ENCODE assay signal across 8 mouse cellular contexts in the genomic region with DNA sequence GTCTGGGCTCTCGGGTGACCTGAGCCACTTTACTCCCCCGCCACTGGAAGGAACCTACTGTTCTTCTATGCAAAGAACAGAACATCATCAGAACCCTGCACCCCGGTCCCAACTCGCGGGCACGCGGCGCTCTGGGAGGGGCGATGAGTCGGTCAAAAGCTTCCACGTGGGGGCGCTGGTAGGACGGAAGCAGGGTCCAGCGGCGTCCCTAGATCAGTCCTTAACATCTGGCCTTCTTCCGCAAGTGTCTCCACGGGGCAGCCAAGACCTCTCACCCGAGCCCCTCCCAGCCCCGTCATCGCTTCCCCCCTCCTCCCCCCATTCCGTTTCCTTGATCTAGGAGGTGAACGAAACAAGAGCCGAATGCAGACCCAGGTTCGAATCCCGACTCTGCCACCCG. TPM values are rescaled to one million over a fixed set of nuclear protein-coding genes. Genes with fewer than 3 reads are reported as not detected.
A peak's percentile ranks its signal among the peaks of the same experiment; 100 is the strongest.
DNase-seq lines count a peak whose midpoint lies in the region; ATAC-seq and TF ChIP-seq lines count a peak whose summit lies in the region.

No protein-coding gene starts in this region.

- DNase-seq in CH12.LX (ENCODE audit: extremely low read depth) = peak; percentile 88
- DNase-seq in c-Kit-positive CD71-negative TER-119-negative erythroid progenitor cells, embryonic 14.5 days (ENCODE audit: low read depth) = peak; percentile 73
- DNase-seq in kidney, postnatal 36 days = peak; percentile 80 to 91
- peak; percentile 89 for DNase-seq in lung, embryonic 14.5 days
- peak; percentile 82 for DNase-seq in testis, postnatal 14 days (ENCODE audit: low spot score)

- H3K9me3 ChIP-seq in CH12.LX (replicated peaks; ENCODE audit: low read length) = no peaks in the 10 kb centered on the region
- no peaks in the 10 kb centered on the region for H3K9me3 ChIP-seq in forebrain, embryonic 12.5 days
- no peaks in the 10 kb centered on the region for H3K9me3 ChIP-seq in heart, embryonic 16.5 days (replicated peaks; ENCODE audit: control insufficient read depth, low read length)
- no peaks in the 10 kb centered on the region for H3K9me3 ChIP-seq in lung, embryonic 14.5 days (ENCODE audit: low read depth, low read length)
- H3K9me3 ChIP-seq in neural tube, embryonic 15.5 days (replicated peaks) = no peaks in the 10 kb centered on the region

- WGBS in forebrain, embryonic 12.5 days = 1% methylated on average over 26 of the region's 26 CpGs
- 2% methylated on average over 26 of the region's 26 CpGs for WGBS in heart, embryonic 16.5 days
- WGBS in lung, embryonic 14.5 days = under 1% methylated on average over 26 of the region's 26 CpGs
- 1% methylated on average over 26 of the region's 26 CpGs for WGBS in neural tube, embryonic 15.5 days

- dilution Hi-C loops in CH12.LX (cut with MboI; ENCODE audit: extremely low pct_ligation_motif_present, extremely low pct_unique_long_range_greater_than_20kb, low sequenced_read_pairs) = no loop called here

- H3K36me3 ChIP-seq in CH12.LX (replicated peaks in 1 of 2; ENCODE audit: control insufficient read depth in 1 of 2, insufficient read depth in 1 of 2, low read length in 1 of 2) = no peaks in the 10 kb centered on the region
- H3K36me3 ChIP-seq in forebrain, embryonic 12.5 days (replicated peaks) = no peaks in the 10 kb centered on the region
- H3K36me3 ChIP-seq in heart, embryonic 16.5 days (ENCODE audit: control insufficient read depth, insufficient read depth) = no peaks in the 10 kb centered on the region
- H3K36me3 ChIP-seq in lung, embryonic 14.5 days (ENCODE audit: insufficient read depth) = no peaks in the 10 kb centered on the region
- no peaks in the 10 kb centered on the region for H3K36me3 ChIP-seq in neural tube, embryonic 15.5 days

- H3K27me3 ChIP-seq in CH12.LX (replicated peaks) = peaks cover 46% of the 10 kb centered on the region
- H3K27me3 ChIP-seq in forebrain, embryonic 12.5 days = peaks cover 43% of the 10 kb centered on the region
- no peaks in the 10 kb centered on the region for H3K27me3 ChIP-seq in heart, embryonic 16.5 days (ENCODE audit: control insufficient read depth, insufficient read depth, low read length)
- H3K27me3 ChIP-seq in lung, embryonic 14.5 days (ENCODE audit: insufficient read depth, low read length) = no peaks in the 10 kb centered on the region
- 0 out of 2 replicates have a peak, but pooled peaks cover 3% of the 10 kb centered on the region for H3K27me3 ChIP-seq in neural tube, embryonic 15.5 days (replicated peaks)

- in situ Hi-C loops in CH12.LX (cut with MboI; ENCODE audit: low pct_ligation_motif_present, low pct_unique_long_range_greater_than_20kb, low sequenced_read_pairs) = no loop called here

- peak; percentile 47 for TF ChIP-seq RAD21 in CH12.LX (IDR thresholded peaks at IDR 0.05; ENCODE audit: low read depth, low read length)

- peak overlapping the region; percentile 61 to 68 (median 68) for H3K4me3 ChIP-seq in CH12.LX (replicated peaks in 1 of 3; ENCODE audit: low read depth in 2 of 3, low read length in 2 of 3, poor library complexity in 1 of 3)
- H3K4me3 ChIP-seq in forebrain, embryonic 12.5 days (replicated peaks) = peak overlapping the region; percentile 46
- peak overlapping the region; percentile 58 for H3K4me3 ChIP-seq in heart, embryonic 16.5 days (ENCODE audit: low read length)
- peak overlapping the region; percentile 51 for H3K4me3 ChIP-seq in lung, embryonic 14.5 days (ENCODE audit: low read depth, low read length)
- peak overlapping the region; percentile 45 for H3K4me3 ChIP-seq in neural tube, embryonic 15.5 days (replicated peaks)

- no peak overlapping the region for H3K27ac ChIP-seq in CH12.LX (ENCODE audit: insufficient read depth, low read depth)
- H3K27ac ChIP-seq in forebrain, embryonic 12.5 days = no peak overlapping the region
- H3K27ac ChIP-seq in heart, embryonic 16.5 days (ENCODE audit: low read length) = peak overlapping the region; percentile 60
- H3K27ac ChIP-seq in lung, embryonic 14.5 days (ENCODE audit: low read depth) = peak overlapping the region; percentile 51; the same call in 1 of the 2 replicates
- H3K27ac ChIP-seq in neural tube, embryonic 15.5 days (replicated peaks) = no peak overlapping the region

- 0 out of 2 replicates have a peak, but pooled peaks have one; percentile 47 for ATAC-seq in forebrain, embryonic 12.5 days (ENCODE audit: low FRiP score)
- ATAC-seq in heart, embryonic 16.5 days (replicated peaks; ENCODE audit: extremely low read depth, insufficient read depth, low FRiP score) = peak; percentile 40
- ATAC-seq in lung, embryonic 14.5 days (ENCODE audit: insufficient read depth) = peak; percentile 63
- ATAC-seq in neural tube, embryonic 15.5 days (ENCODE audit: low FRiP score) = no peak; the same call in 1 of the 2 replicates

- TF ChIP-seq CTCF in CH12.LX (conservative IDR thresholded peaks at IDR 0.05 in 1 of 2, IDR thresholded peaks at IDR 0.05 in 1 of 2; ENCODE audit: low read depth in 2 of 2, low read length in 2 of 2) = peak; percentile 30 to 89; a peak in 3 of 4 replicates
- TF ChIP-seq CTCF in lung, embryonic 14.5 days (IDR thresholded peaks at IDR 0.05; ENCODE audit: low read depth) = peak; percentile 71

- peak; percentile 51; the same call in 1 of the 2 replicates for TF ChIP-seq POLR2A in CH12.LX (IDR thresholded peaks at IDR 0.05; ENCODE audit: low read depth, low read length)

- peak overlapping the region; percentile 41 for H3K4me2 ChIP-seq in CH12.LX (ENCODE audit: insufficient read depth, low read depth, poor library complexity, severe bottlenecking)
- peak overlapping the region; percentile 69 for H3K4me2 ChIP-seq in forebrain, embryonic 12.5 days
- H3K4me2 ChIP-seq in heart, embryonic 16.5 days (ENCODE audit: low read depth, low read length) = peak overlapping the region; percentile 94
- peak overlapping the region; percentile 86 for H3K4me2 ChIP-seq in lung, embryonic 14.5 days
- H3K4me2 ChIP-seq in neural tube, embryonic 15.5 days = peak overlapping the region; percentile 77

- peak overlapping the region; percentile 91 for H3K9ac ChIP-seq in CH12.LX (ENCODE audit: insufficient read depth, low read depth)
- H3K9ac ChIP-seq in forebrain, embryonic 12.5 days = peak overlapping the region; percentile 61
- H3K9ac ChIP-seq in heart, embryonic 16.5 days (ENCODE audit: low read length) = peak overlapping the region; percentile 69
- H3K9ac ChIP-seq in lung, embryonic 14.5 days = peak overlapping the region; percentile 55
- H3K9ac ChIP-seq in neural tube, embryonic 15.5 days (replicated peaks) = peak overlapping the region; percentile 54

- H3K4me1 ChIP-seq in CH12.LX (ENCODE audit: control insufficient read depth in 1 of 2, insufficient read depth in 2 of 2) = peaks cover 10 to 24% of the 10 kb centered on the region in 2 experiments
- peaks cover 18% of the 10 kb centered on the region for H3K4me1 ChIP-seq in forebrain, embryonic 12.5 days
- H3K4me1 ChIP-seq in heart, embryonic 16.5 days (ENCODE audit: control insufficient read depth, insufficient read depth, low read length) = peaks cover 5% of the 10 kb centered on the region; the same call in 1 of the 2 replicates
- H3K4me1 ChIP-seq in lung, embryonic 14.5 days (ENCODE audit: insufficient read depth) = 0 out of 2 replicates have a peak, but pooled peaks cover 4% of the 10 kb centered on the region
- peaks cover 20% of the 10 kb centered on the region; the same call in 1 of the 2 replicates for H3K4me1 ChIP-seq in neural tube, embryonic 15.5 days

- H3K79me2 ChIP-seq in CH12.LX (replicated peaks; ENCODE audit: control insufficient read depth, extremely low read depth, insufficient read depth, poor library complexity, severe bottlenecking) = no peaks in the 10 kb centered on the region

- TF ChIP-seq EP300 in CH12.LX (IDR thresholded peaks at IDR 0.05; ENCODE audit: low read length) = peak; percentile 18; the same call in 1 of the 2 replicates

TF ChIP-seq in CH12.LX, 34 proteins besides CTCF, POLR2A, EP300 and RAD21 (continues in another document):
- no peak for TF ChIP-seq E2F4 (IDR thresholded peaks at IDR 0.05; ENCODE audit: insufficient replicate concordance, low read depth, low read length)
- no peak for TF ChIP-seq JUND (conservative IDR thresholded peaks at IDR 0.05; ENCODE audit: low read depth, low read length)
- TF ChIP-seq KAT2A (IDR thresholded peaks at IDR 0.05; ENCODE audit: insufficient replicate concordance, low read length) = no peak
- TF ChIP-seq MAX (IDR thresholded peaks at IDR 0.05; ENCODE audit: low read length) = peak; percentile 95
- no peak for TF ChIP-seq PAX5 (IDR thresholded peaks at IDR 0.05; ENCODE audit: low read length)
- TF ChIP-seq SMC3 (IDR thresholded peaks at IDR 0.05; ENCODE audit: low read depth, low read length) = peak; percentile 65
- no peak for TF ChIP-seq ZNF384 (IDR thresholded peaks at IDR 0.05; ENCODE audit: low read depth, low read length)
- TF ChIP-seq ETS1 (conservative IDR thresholded peaks at IDR 0.05; ENCODE audit: low read depth, low read length) = no peak; the same call in 1 of the 2 replicates
- TF ChIP-seq JUN (IDR thresholded peaks at IDR 0.05; ENCODE audit: insufficient read depth, low read depth, low read length) = no peak
- no peak for TF ChIP-seq ZC3H11A (IDR thresholded peaks at IDR 0.05; ENCODE audit: low read depth, low read length)
- peak; percentile 52; the same call in 1 of the 2 replicates for TF ChIP-seq IRF4 (IDR thresholded peaks at IDR 0.05; ENCODE audit: low read depth, low read length)
- TF ChIP-seq MYC (IDR thresholded peaks at IDR 0.05; ENCODE audit: low read depth, low read length) = peak; percentile 83; the same call in 1 of the 2 replicates

RNA-seq across cellular contexts. Expression of gene Tac4, which starts 2.8 kb away (rescaled TPM):
- total RNA-seq in CH12.LX (2012; rRNA removed) = not detected in 2 replicates
- not detected in 2 replicates for total RNA-seq in CH12.LX (2014; rRNA removed)
- polyA plus RNA-seq in CH12.LX (2012; ENCODE audit: insufficient read length, low read depth) = 0.19 TPM in 1 of 2 replicates, not detected in the other
- 0.20 TPM in 1 of 2 replicates, not detected in the other for polyA plus RNA-seq in forebrain, embryonic 12.5 days (2016; fragmentation: Nextera tagmentation; extraction: Ambion mirVana)
- polyA plus RNA-seq in heart, embryonic 16.5 days (2015; fragmentation: Nextera tagmentation; extraction: Ambion mirVana) = 0.11 TPM in 1 of 2 replicates, not detected in the other
- not detected in 2 replicates for polyA plus RNA-seq in lung, embryonic 14.5 days (2014; fragmentation: Nextera tagmentation; extraction: Ambion mirVana)
- 0.20 TPM in 1 of 2 replicates, not detected in the other for polyA plus RNA-seq in neural tube, embryonic 15.5 days (2015; fragmentation: Nextera tagmentation; extraction: Ambion mirVana)

RNA-seq across cellular contexts. Expression of gene Kat7, which starts 51.6 kb away (rescaled TPM):
- total RNA-seq in CH12.LX (2012; rRNA removed) (59.5 and 60.3 TPM in 2 replicates), CH12.LX (2014; rRNA removed) (65.1 and 66.7 TPM in 2 replicates)
- polyA plus RNA-seq in CH12.LX (2012; ENCODE audit: insufficient read length, low read depth) = 82.0 and 90.2 TPM in 2 replicates
- 83.9 and 92.1 TPM in 2 replicates for polyA plus RNA-seq in forebrain, embryonic 12.5 days (2016; fragmentation: Nextera tagmentation; extraction: Ambion mirVana)
- polyA plus RNA-seq in heart, embryonic 16.5 days (2015; fragmentation: Nextera tagmentation; extraction: Ambion mirVana) = 49.8 and 51.1 TPM in 2 replicates
- polyA plus RNA-seq in lung, embryonic 14.5 days (2014; fragmentation: Nextera tagmentation; extraction: Ambion mirVana) = 77.0 and 83.7 TPM in 2 replicates
- 56.8 and 63.6 TPM in 2 replicates for polyA plus RNA-seq in neural tube, embryonic 15.5 days (2015; fragmentation: Nextera tagmentation; extraction: Ambion mirVana)

Comparison
In these comparisons a context has a peak if more than half of its experiments do, and no peak if none do; other contexts are left out.
1. H3K27ac ChIP-seq: peak in heart, embryonic 16.5 days (single experiment) and lung, embryonic 14.5 days (single experiment); none in CH12.LX (single experiment), forebrain, embryonic 12.5 days (single experiment) and neural tube, embryonic 15.5 days (single experiment).
2. H3K4me2 ChIP-seq: peak in every context shown above with its lines; median percentile 94 in heart, embryonic 16.5 days; 86 in lung, embryonic 14.5 days; 77 in neural tube, embryonic 15.5 days; 69 in forebrain, embryonic 12.5 days; 41 in CH12.LX.
3. Peak in every context shown above with its lines, with median percentiles within 50 percentile points of each other: DNase-seq, H3K4me3 ChIP-seq and H3K9ac ChIP-seq.